Mouse (Mus musculus): ENCODE measurements around the gene Gm28635.

DNA sequence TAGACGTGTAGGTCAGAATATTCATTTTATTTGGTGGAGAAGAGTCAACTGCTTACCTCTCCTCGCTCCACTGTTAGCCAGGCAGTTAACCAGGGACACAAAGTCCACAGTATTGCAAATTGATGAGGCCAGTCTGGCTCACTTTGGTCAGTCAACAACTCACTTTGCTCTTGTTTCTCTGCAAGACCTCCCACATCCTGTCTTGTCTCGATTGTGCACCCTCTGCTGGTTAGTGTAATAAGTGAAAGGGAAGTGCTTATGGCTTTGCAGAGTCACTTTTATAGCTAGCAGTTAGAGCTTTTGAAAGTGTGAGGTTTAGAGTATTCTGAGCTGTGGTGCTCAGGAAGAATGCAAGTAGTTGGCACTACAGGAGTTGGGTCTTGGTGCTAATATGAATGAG is 17.6 kb downstream of the Gm28635 start:
- no peak for TF ChIP-seq POLR2A (IDR thresholded peaks at IDR 0.05; ENCODE audit: low read depth, low read length)
- no peak; the same call in 1 of the 2 replicates for TF ChIP-seq CTCF (IDR thresholded peaks at IDR 0.05; ENCODE audit: extremely low read depth, insufficient read depth, insufficient read length, insufficient replicate concordance)
